Mouse (Mus musculus): ENCODE data around the gene Irak3.

DNA sequence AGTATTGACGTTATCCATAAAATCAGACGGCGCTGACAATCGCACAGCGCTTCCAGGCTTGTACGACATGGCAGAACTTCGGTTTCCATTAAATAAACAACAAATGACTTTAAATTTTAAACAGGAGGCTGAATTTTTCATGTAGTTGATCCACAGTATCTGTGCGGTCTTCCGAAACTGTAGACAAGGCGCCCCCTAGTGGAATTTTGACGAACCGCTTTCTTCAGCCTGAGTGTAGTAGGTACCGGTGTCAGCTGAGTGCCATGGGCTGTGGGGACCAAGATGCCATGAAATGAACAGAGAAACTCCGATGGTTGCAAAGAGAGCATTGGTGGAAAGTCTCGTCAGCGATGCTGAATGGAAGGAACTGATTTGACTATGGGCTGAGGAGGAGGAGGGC, 71.3 kb downstream of the Irak3 start:
- TF ChIP-seq POLR2A (IDR thresholded peaks at IDR 0.05; ENCODE audit: low read depth, low read length) (no peak), CTCF (IDR thresholded peaks at IDR 0.05; ENCODE audit: extremely low read depth, insufficient read depth, insufficient read length, insufficient replicate concordance) (0 out of 2 replicates have a peak, but pooled peaks have one; percentile 7)

All from spleen, adult 2 months (tissue).